Mouse (Mus musculus): Measurements from ENCODE around the gene Map2k5. TPM values are rescaled to one million over a fixed set of nuclear protein-coding genes. Genes with fewer than 3 reads are reported as not detected.

Gene Map2k5
- polyA plus RNA-seq, 1 experiment: 25.3 TPM

- no peak overlapping the region for H3K27ac ChIP-seq (ENCODE audit: insufficient read depth, low read depth, low read length)
- H3K4me3 ChIP-seq (ENCODE audit: insufficient read depth, low read length): no peak overlapping the region
- H3K4me1 ChIP-seq (ENCODE audit: control insufficient read depth, insufficient read depth, low read length): no peaks in the 10 kb centered on the region
- TF ChIP-seq CTCF (IDR thresholded peaks at IDR 0.05; ENCODE audit: low read depth, low read length) (no peak), POLR2A (IDR thresholded peaks at IDR 0.05; ENCODE audit: borderline replicate concordance, low read depth, low read length) (no peak)
Measured at GRCm38 (mm10) chr9:63314126-63314525, 63.6 kb downstream of the Map2k5 start.

GRCm38 (mm10) chr9:63309956-63310355 is 67.7 kb downstream of the Map2k5 start:
- TF ChIP-seq CTCF (IDR thresholded peaks at IDR 0.05; ENCODE audit: low read depth, low read length) (no peak), POLR2A (IDR thresholded peaks at IDR 0.05; ENCODE audit: borderline replicate concordance, low read depth, low read length) (no peak)
- Histone ChIP-seq H3K27ac (ENCODE audit: insufficient read depth, low read depth, low read length) (no peak overlapping the region), H3K4me3 (ENCODE audit: insufficient read depth, low read length) (no peak overlapping the region), H3K4me1 (ENCODE audit: control insufficient read depth, insufficient read depth, low read length) (0 out of 2 replicates have a peak, but pooled peaks cover 2% of the 10 kb centered on the region)

GRCm38 (mm10) chr9:63309008-63309407 is 68.7 kb downstream of the Map2k5 start:
- Histone ChIP-seq H3K4me3 (ENCODE audit: insufficient read depth, low read length) (no peak overlapping the region), H3K4me1 (ENCODE audit: control insufficient read depth, insufficient read depth, low read length) (0 out of 2 replicates have a peak, but pooled peaks cover 2% of the 10 kb centered on the region), H3K27ac (ENCODE audit: insufficient read depth, low read depth, low read length) (no peak overlapping the region)
- TF ChIP-seq CTCF (IDR thresholded peaks at IDR 0.05; ENCODE audit: low read depth, low read length): no peak
- TF ChIP-seq POLR2A (IDR thresholded peaks at IDR 0.05; ENCODE audit: borderline replicate concordance, low read depth, low read length): no peak

- TF ChIP-seq POLR2A (IDR thresholded peaks at IDR 0.05; ENCODE audit: borderline replicate concordance, low read depth, low read length) (no peak), CTCF (IDR thresholded peaks at IDR 0.05; ENCODE audit: low read depth, low read length) (no peak)
- Histone ChIP-seq H3K4me1 (ENCODE audit: control insufficient read depth, insufficient read depth, low read length) (0 out of 2 replicates have a peak, but pooled peaks cover 2% of the 10 kb centered on the region), H3K27ac (ENCODE audit: insufficient read depth, low read depth, low read length) (no peak overlapping the region), H3K4me3 (ENCODE audit: insufficient read depth, low read length) (no peak overlapping the region)
Measured at GRCm38 (mm10) chr9:63308441-63308840, 69.3 kb downstream of the Map2k5 start.

GRCm38 (mm10) chr9:63302511-63302910 is 75.2 kb downstream of the Map2k5 start:
- TF ChIP-seq CTCF (IDR thresholded peaks at IDR 0.05; ENCODE audit: low read depth, low read length): no peak
- TF ChIP-seq POLR2A (IDR thresholded peaks at IDR 0.05; ENCODE audit: borderline replicate concordance, low read depth, low read length): no peak
- Histone ChIP-seq H3K27ac (ENCODE audit: insufficient read depth, low read depth, low read length) (no peak overlapping the region), H3K4me3 (ENCODE audit: insufficient read depth, low read length) (no peak overlapping the region), H3K4me1 (ENCODE audit: control insufficient read depth, insufficient read depth, low read length) (0 out of 2 replicates have a peak, but pooled peaks cover 2% of the 10 kb centered on the region)

- no peaks in the 10 kb centered on the region for H3K4me1 ChIP-seq (ENCODE audit: control insufficient read depth, insufficient read depth, low read length)
- TF ChIP-seq CTCF (IDR thresholded peaks at IDR 0.05; ENCODE audit: low read depth, low read length) (no peak), POLR2A (IDR thresholded peaks at IDR 0.05; ENCODE audit: borderline replicate concordance, low read depth, low read length) (no peak)
- H3K4me3 ChIP-seq (ENCODE audit: insufficient read depth, low read length): no peak overlapping the region
- H3K27ac ChIP-seq (ENCODE audit: insufficient read depth, low read depth, low read length): no peak overlapping the region
Measured at GRCm38 (mm10) chr9:63298656-63299055, 79.0 kb downstream of the Map2k5 start.

GRCm38 (mm10) chr9:63295551-63295958 is 82.1 kb downstream of the Map2k5 start:
- peaks cover 2% of the 10 kb centered on the region; the same call in 1 of the 2 replicates for H3K4me1 ChIP-seq (ENCODE audit: control insufficient read depth, insufficient read depth, low read length)
- no peak overlapping the region for H3K4me3 ChIP-seq (ENCODE audit: insufficient read depth, low read length)

GRCm38 (mm10) chr9:63294846-63295245 is 82.9 kb downstream of the Map2k5 start:
- no peak overlapping the region for H3K4me3 ChIP-seq (ENCODE audit: insufficient read depth, low read length)
- no peak overlapping the region for H3K27ac ChIP-seq (ENCODE audit: insufficient read depth, low read depth, low read length)
- H3K4me1 ChIP-seq (ENCODE audit: control insufficient read depth, insufficient read depth, low read length): peaks cover 2% of the 10 kb centered on the region; the same call in 1 of the 2 replicates
- no peak for TF ChIP-seq POLR2A (IDR thresholded peaks at IDR 0.05; ENCODE audit: borderline replicate concordance, low read depth, low read length)
- no peak for TF ChIP-seq CTCF (IDR thresholded peaks at IDR 0.05; ENCODE audit: low read depth, low read length)

More at GRCm38 (mm10) chr9:63295551-63295958, 82.1 kb downstream of the Map2k5 start:
- H3K27ac ChIP-seq (ENCODE audit: insufficient read depth, low read depth, low read length): no peak overlapping the region
- TF ChIP-seq POLR2A (IDR thresholded peaks at IDR 0.05; ENCODE audit: borderline replicate concordance, low read depth, low read length): no peak

- Histone ChIP-seq H3K4me1 (ENCODE audit: control insufficient read depth, insufficient read depth, low read length) (peaks cover 2% of the 10 kb centered on the region; the same call in 1 of the 2 replicates), H3K27ac (ENCODE audit: insufficient read depth, low read depth, low read length) (no peak overlapping the region), H3K4me3 (ENCODE audit: insufficient read depth, low read length) (no peak overlapping the region)
- TF ChIP-seq POLR2A (IDR thresholded peaks at IDR 0.05; ENCODE audit: borderline replicate concordance, low read depth, low read length): no peak
- no peak for TF ChIP-seq CTCF (IDR thresholded peaks at IDR 0.05; ENCODE audit: low read depth, low read length)
Measured at GRCm38 (mm10) chr9:63293781-63294480, 83.8 kb downstream of the Map2k5 start.

GRCm38 (mm10) chr9:63288676-63289075 is 89.0 kb downstream of the Map2k5 start:
- no peak for TF ChIP-seq CTCF (IDR thresholded peaks at IDR 0.05; ENCODE audit: low read depth, low read length)
- no peak for TF ChIP-seq POLR2A (IDR thresholded peaks at IDR 0.05; ENCODE audit: borderline replicate concordance, low read depth, low read length)
- Histone ChIP-seq H3K4me1 (ENCODE audit: control insufficient read depth, insufficient read depth, low read length) (peaks cover 2% of the 10 kb centered on the region; the same call in 1 of the 2 replicates), H3K27ac (ENCODE audit: insufficient read depth, low read depth, low read length) (no peak overlapping the region), H3K4me3 (ENCODE audit: insufficient read depth, low read length) (no peak overlapping the region)

All from bone marrow macrophage, adult 2 months (primary cell).